Mouse (Mus musculus) CH12.LX (cell line): ENCODE results near the gene Plxdc1. TPM values are rescaled to one million over a fixed set of nuclear protein-coding genes. Genes with fewer than 3 reads are reported as not detected.
A peak's percentile ranks its signal among the peaks of the same experiment; 100 is the strongest.

ENCODE experiments used
- DNase-seq: peaks from one replicate; pipeline ENCODE4 v3.0.0-alpha.2; 2013; ENCODE audit errors: extremely low read depth
- H3K27ac ChIP-seq: 2 replicates; pipeline ENCODE4 v1.5.1; 2012; ENCODE audit warnings: low read depth, mild to moderate bottlenecking, control low read depth, moderate library complexity; ENCODE audit not compliant: insufficient read depth
- H3K27me3 ChIP-seq: replicated peaks from 2 replicates; pipeline ENCODE3; 2012; ENCODE audit warnings: inconsistent platforms
- H3K36me3 ChIP-seq, 2 experiments: replicated peaks in 1 of 2; 2 replicates each; pipeline versions ENCODE3 to v1.6.1; 2012; ENCODE audit warnings: inconsistent platforms in 1 of 2, low read length in 1 of 2, mild to moderate bottlenecking in 1 of 2, mixed read lengths in 1 of 2, moderate library complexity in 1 of 2; ENCODE audit not compliant: control insufficient read depth in 1 of 2, insufficient read depth in 1 of 2
- H3K4me1 ChIP-seq, 2 experiments: 2 replicates each; pipeline ENCODE4 v1.6.1; 2012; ENCODE audit warnings: inconsistent platforms in 1 of 2, moderate library complexity in 1 of 2; ENCODE audit not compliant: insufficient read depth in 2 of 2, control insufficient read depth in 1 of 2
- H3K4me2 ChIP-seq: 2 replicates; pipeline ENCODE4 v1.6.1; 2012; ENCODE audit warnings: low read depth, mild to moderate bottlenecking, control low read depth; ENCODE audit not compliant: poor library complexity, insufficient read depth, severe bottlenecking
- H3K4me3 ChIP-seq, 3 experiments: fragments of 150-350 bp in 1 of 3; sonication (generic) in 1 of 3; replicated peaks in 1 of 3; 2 replicates each; pipeline versions ENCODE3 to v1.5.1; 2011 to 2012; ENCODE audit warnings: low read depth in 2 of 3, low read length in 2 of 3, mild to moderate bottlenecking in 2 of 3, moderate library complexity in 2 of 3, control low read depth in 1 of 3, improper control_type of control experiment in 1 of 3, inconsistent platforms in 1 of 3, mixed read lengths in 1 of 3; ENCODE audit not compliant: poor library complexity in 1 of 3
- H3K79me2 ChIP-seq: replicated peaks from 2 replicates; pipeline ENCODE4 v1.6.1; 2012; ENCODE audit warnings: mild to moderate bottlenecking, moderate library complexity; ENCODE audit not compliant: control insufficient read depth, poor library complexity, insufficient read depth, severe bottlenecking; ENCODE audit errors: extremely low read depth
- H3K9ac ChIP-seq: 2 replicates; pipeline ENCODE4 v1.6.1; 2012; ENCODE audit warnings: low read depth, mild to moderate bottlenecking, control low read depth, moderate library complexity; ENCODE audit not compliant: insufficient read depth
- H3K9me3 ChIP-seq: replicated peaks from 2 replicates; pipeline ENCODE3; 2012; ENCODE audit warnings: low read length, inconsistent platforms, mixed read lengths
- CHD2 ChIP-seq: IDR thresholded peaks from 2 replicates; pipeline ENCODE4 v1.6.1; 2011; ENCODE audit warnings: low read length, improper control_type of control experiment
- ELF1 ChIP-seq: IDR thresholded peaks from 2 replicates; pipeline ENCODE4 v1.6.1; 2014; ENCODE audit warnings: low read depth, mild to moderate bottlenecking, inconsistent platforms, low read length, improper control_type of control experiment
- ETS1 ChIP-seq: conservative IDR thresholded peaks from 2 replicates; pipeline ENCODE4 v1.6.1; 2012; ENCODE audit warnings: low read depth, mild to moderate bottlenecking, inconsistent platforms, low read length, improper control_type of control experiment, moderate library complexity
- HCFC1 ChIP-seq: IDR thresholded peaks from 2 replicates; pipeline ENCODE4 v1.6.1; 2012; ENCODE audit warnings: low read depth, mild to moderate bottlenecking, inconsistent platforms, low read length, improper control_type of control experiment
- JUN ChIP-seq: IDR thresholded peaks from 2 replicates; pipeline ENCODE4 v1.6.1; 2011; ENCODE audit warnings: low read depth, mild to moderate bottlenecking, low read length, improper control_type of control experiment, moderate library complexity; ENCODE audit not compliant: insufficient read depth
- JUND ChIP-seq: conservative IDR thresholded peaks from 2 replicates; pipeline ENCODE4 v1.6.1; 2011; ENCODE audit warnings: low read depth, low read length, improper control_type of control experiment
- KAT2A ChIP-seq: IDR thresholded peaks from 2 replicates; pipeline ENCODE4 v1.6.1; 2012; ENCODE audit warnings: low read length, improper control_type of control experiment, inconsistent platforms; ENCODE audit not compliant: insufficient replicate concordance
- NRF1 ChIP-seq: IDR thresholded peaks from 2 replicates; pipeline ENCODE4 v1.6.1; 2014; ENCODE audit warnings: low read depth, mild to moderate bottlenecking, inconsistent platforms, low read length, improper control_type of control experiment, moderate library complexity
- RAD21 ChIP-seq: IDR thresholded peaks from 2 replicates; pipeline ENCODE4 v1.6.1; 2011; ENCODE audit warnings: low read depth, mild to moderate bottlenecking, low read length, improper control_type of control experiment, moderate library complexity
- SMC3 ChIP-seq: IDR thresholded peaks from 2 replicates; pipeline ENCODE4 v1.6.1; 2011; ENCODE audit warnings: low read depth, low read length, improper control_type of control experiment
- TCF12 ChIP-seq: IDR thresholded peaks from 2 replicates; pipeline ENCODE4 v1.6.1; 2014; ENCODE audit warnings: low read depth, mild to moderate bottlenecking, inconsistent platforms, low read length, improper control_type of control experiment
- USF2 ChIP-seq: conservative IDR thresholded peaks from 2 replicates; pipeline ENCODE4 v1.6.1; 2011; ENCODE audit warnings: low read depth, low read length, improper control_type of control experiment
- ZKSCAN1 ChIP-seq: IDR thresholded peaks from 2 replicates; pipeline ENCODE4 v1.6.1; 2012; ENCODE audit warnings: low read depth, inconsistent platforms, low read length, improper control_type of control experiment, borderline replicate concordance
- dilution Hi-C: fragments of 300-500 bp; cut with MboI; formaldehyde crosslinking; loops from 2 replicates; pipeline ENCODE4 v1.14.3; 2020; ENCODE audit warnings: low sequenced_read_pairs; ENCODE audit not compliant: extremely low pct_unique_long_range_greater_than_20kb, extremely low pct_ligation_motif_present
- in situ Hi-C: fragments of 300-500 bp; cut with MboI; formaldehyde crosslinking; loops from 3 replicates; pipeline ENCODE4 v1.14.3; 2019; ENCODE audit warnings: low sequenced_read_pairs, low pct_ligation_motif_present, low pct_unique_long_range_greater_than_20kb, mixed read lengths
- polyA plus RNA-seq: library from polyadenylated mRNA; unstranded; fragments of >175 nt; gene quantifications from 2 replicates; pipeline ENCODE4 v1.2.1, GENCODE M21; 2012; ENCODE audit warnings: low read depth; ENCODE audit not compliant: insufficient read length
- total RNA-seq, 2 experiments: library from RNA; depleted of rRNA; stranded (reverse); fragments of 300-350 nt in 1 of 2; fragments of >200 nt in 1 of 2; gene quantifications; 2 replicates each; pipeline ENCODE4 v1.2.3; 2012 to 2014

Gene Plxdc1
- total and polyA plus RNA-seq, 3 experiments: 0.04 TPM; not detected in 2

DNA sequence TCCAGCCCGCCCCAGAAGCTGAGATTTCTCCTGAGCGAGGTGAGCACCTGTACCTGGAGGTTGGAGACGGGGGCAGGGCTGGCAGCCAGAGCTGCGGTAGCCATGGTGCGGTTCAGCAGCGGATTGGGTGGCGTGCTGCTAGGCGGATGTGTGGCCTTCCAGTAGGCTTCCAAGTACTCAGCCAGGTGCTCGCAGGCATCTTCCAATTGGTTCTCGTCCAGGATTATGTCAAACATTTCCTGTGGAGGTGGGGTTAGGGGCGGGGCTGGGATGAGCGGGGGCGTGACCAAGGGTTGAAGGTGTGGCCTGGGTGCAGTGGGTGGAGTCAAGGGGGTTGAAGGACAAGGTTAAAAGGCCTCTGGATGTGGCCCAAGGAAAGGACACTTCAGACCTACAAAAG is 18.8 kb upstream of the Plxdc1 start:
- peaks cover 0 to 3% of the 10 kb centered on the region in 2 experiments for H3K36me3 ChIP-seq
- TF ChIP-seq ELF1 (no peak), ETS1 (no peak), KAT2A (no peak), JUN (no peak), SMC3 (no peak), RAD21 (no peak), TCF12 (no peak), CHD2 (no peak)
- TF ChIP-seq, all 38 proteins: peak for 0
- DNase-seq: no peak
- Histone ChIP-seq H3K4me3 (no peak overlapping the region), H3K27ac (no peak overlapping the region), H3K9me3 (peaks cover 6% of the 10 kb centered on the region), H3K4me1 (peaks cover 19 to 45% of the 10 kb centered on the region in 2 experiments), H3K9ac (no peak overlapping the region), H3K79me2 (no peaks in the 10 kb centered on the region), H3K27me3 (no peaks in the 10 kb centered on the region), H3K4me2 (no peak overlapping the region)
- in situ Hi-C loops: no loop called here
- dilution Hi-C loops: no loop called here

DNA sequence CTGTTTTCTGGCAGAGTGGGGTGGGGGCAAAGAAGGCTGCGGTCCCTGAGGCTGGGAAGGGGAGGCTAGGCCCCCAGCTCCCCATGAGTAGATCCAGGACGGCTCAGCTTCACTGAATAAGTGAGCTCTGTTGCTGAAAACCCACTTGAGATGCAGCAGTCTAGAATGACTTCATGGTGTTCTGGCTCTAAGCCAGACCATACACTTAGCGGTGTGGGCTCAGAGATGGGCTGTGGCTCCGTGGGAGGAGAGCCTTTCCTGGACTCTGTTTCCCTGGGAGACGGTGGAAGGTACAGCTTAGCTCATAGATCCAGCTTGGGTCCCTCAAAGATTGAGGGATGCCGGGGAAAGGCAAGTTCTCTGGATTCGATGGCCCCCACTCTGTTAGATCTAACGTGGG is 17.9 kb upstream of the Plxdc1 start:
- Histone ChIP-seq H3K27me3 (no peaks in the 10 kb centered on the region), H3K4me2 (no peak overlapping the region), H3K4me3 (no peak overlapping the region), H3K79me2 (no peaks in the 10 kb centered on the region)
- in situ Hi-C loops: no loop called here
- TF ChIP-seq HCFC1 (no peak), USF2 (no peak), NRF1 (no peak), JUND (no peak), ZKSCAN1 (no peak)
- TF ChIP-seq, all 38 proteins: peak for 0
- dilution Hi-C loops: no loop called here
- H3K4me1 ChIP-seq: peaks cover 25 to 53% of the 10 kb centered on the region in 2 experiments
- no peak overlapping the region for H3K9ac ChIP-seq
- no peak overlapping the region for H3K27ac ChIP-seq
- DNase-seq: no peak
- H3K9me3 ChIP-seq: peaks cover 6% of the 10 kb centered on the region
- peaks cover 0 to 3% of the 10 kb centered on the region in 2 experiments for H3K36me3 ChIP-seq

DNA sequence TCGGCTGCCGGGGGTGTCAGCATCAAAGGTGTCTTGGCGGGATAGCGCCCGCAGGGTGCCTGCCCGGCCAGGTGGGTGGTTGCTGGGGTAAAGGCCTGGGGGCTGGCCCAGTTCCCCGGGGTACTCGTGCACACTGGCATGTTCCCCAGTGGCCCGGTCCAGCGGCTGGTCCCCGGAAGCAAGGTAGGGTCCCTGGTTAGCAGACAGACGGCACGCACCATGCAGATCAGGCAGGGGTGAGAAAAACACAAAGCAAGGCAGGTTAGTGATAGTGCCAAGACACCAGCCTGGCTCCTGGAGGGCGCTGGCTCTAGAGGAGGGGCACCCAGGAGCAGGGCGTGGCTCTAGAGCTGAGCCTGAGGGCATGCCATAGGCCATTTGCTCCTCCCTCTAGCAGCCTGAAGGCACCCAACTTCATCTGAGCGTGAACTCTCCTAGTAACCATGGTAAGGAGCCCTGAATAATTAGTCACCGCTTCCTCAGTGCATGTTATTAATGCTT is 17.0 kb upstream of the Plxdc1 start:
- dilution Hi-C loops: no loop called here
- TF ChIP-seq CHD2 (no peak), ELF1 (0 out of 2 replicates have a peak, but pooled peaks have one; percentile 8)

More for the DNA sequence above, 17.0 kb upstream of the Plxdc1 start:
- H3K4me3 ChIP-seq: peak overlapping the region; percentile 46 to 54 (median 49)
- H3K79me2 ChIP-seq: no peaks in the 10 kb centered on the region
- H3K27ac ChIP-seq: no peak overlapping the region
- H3K4me1 ChIP-seq: peaks cover 31 to 61% of the 10 kb centered on the region in 2 experiments
- peak overlapping the region; percentile 73 for H3K4me2 ChIP-seq
- peak; percentile 80 for DNase-seq
- no peaks in the 10 kb centered on the region for H3K27me3 ChIP-seq
- H3K9me3 ChIP-seq: peaks cover 6% of the 10 kb centered on the region
- peak overlapping the region; percentile 47 for H3K9ac ChIP-seq
- in situ Hi-C loops: no loop called here
- peaks cover 0 to 3% of the 10 kb centered on the region in 2 experiments for H3K36me3 ChIP-seq
